Mouse (Mus musculus) embryonic facial prominence, embryonic 15.5 days (tissue): ENCODE data around the gene Alox8. TPM values are rescaled to one million over a fixed set of nuclear protein-coding genes. Genes with fewer than 3 reads are reported as not detected.

ENCODE experiments used
- ATAC-seq: fragments of 200-750 bp; cut with Nextera tagmentation; 2 replicates; pipeline ENCODE4 v1.8.0; 2017; ENCODE audit warnings: low read depth, moderate TSS enrichment; ENCODE audit not compliant: insufficient number of reproducible peaks, low FRiP score, low TSS enrichment
- H3K27ac ChIP-seq: fragments of 300-500 bp; sonication (generic); replicated peaks from 2 replicates; pipeline ENCODE4 v1.5.1; 2015; ENCODE audit warnings: mild to moderate bottlenecking, inconsistent platforms
- H3K27me3 ChIP-seq: fragments of 300-500 bp; sonication (generic); 2 replicates; pipeline ENCODE4 v1.6.1; 2015; ENCODE audit warnings: inconsistent platforms
- H3K36me3 ChIP-seq: fragments of 300-500 bp; sonication (generic); 2 replicates; pipeline ENCODE4 v1.6.1; 2015; ENCODE audit warnings: mild to moderate bottlenecking, inconsistent platforms
- H3K4me1 ChIP-seq: fragments of 300-500 bp; sonication (generic); 2 replicates; pipeline ENCODE4 v1.6.1; 2015; ENCODE audit warnings: inconsistent platforms
- H3K4me2 ChIP-seq: fragments of 300-500 bp; sonication (generic); replicated peaks from 2 replicates; pipeline ENCODE4 v1.6.1; 2015; ENCODE audit warnings: mild to moderate bottlenecking, inconsistent platforms
- H3K4me3 ChIP-seq: fragments of 300-500 bp; sonication (generic); replicated peaks from 2 replicates; pipeline ENCODE4 v1.5.1; 2015; ENCODE audit warnings: mild to moderate bottlenecking, inconsistent platforms
- H3K9ac ChIP-seq: fragments of 300-500 bp; sonication (generic); 2 replicates; pipeline ENCODE4 v1.6.1; 2015; ENCODE audit warnings: inconsistent platforms
- H3K9me3 ChIP-seq: fragments of 300-500 bp; sonication (generic); replicated peaks from 2 replicates; pipeline ENCODE4 v1.6.1; 2016; ENCODE audit warnings: inconsistent platforms
- WGBS: fragments of 180-500 bp; shearing (Covaris S2); methylation state at CpG from one replicate; pipeline ENCODE4 v1.1.7; 2015; 5-methylcytosine and 5-hydroxymethylcytosine counted together
- polyA plus RNA-seq: library from polyadenylated mRNA; unstranded; fragments of >200 nt; fragmentation: Nextera tagmentation; extraction: Ambion mirVana; gene quantifications from 2 replicates; pipeline ENCODE4 v1.2.1, GENCODE M21; 2015

Alox8 gene
- polyA plus RNA-seq, result 0.27 and 0.88 TPM in 2 replicates

DNA sequence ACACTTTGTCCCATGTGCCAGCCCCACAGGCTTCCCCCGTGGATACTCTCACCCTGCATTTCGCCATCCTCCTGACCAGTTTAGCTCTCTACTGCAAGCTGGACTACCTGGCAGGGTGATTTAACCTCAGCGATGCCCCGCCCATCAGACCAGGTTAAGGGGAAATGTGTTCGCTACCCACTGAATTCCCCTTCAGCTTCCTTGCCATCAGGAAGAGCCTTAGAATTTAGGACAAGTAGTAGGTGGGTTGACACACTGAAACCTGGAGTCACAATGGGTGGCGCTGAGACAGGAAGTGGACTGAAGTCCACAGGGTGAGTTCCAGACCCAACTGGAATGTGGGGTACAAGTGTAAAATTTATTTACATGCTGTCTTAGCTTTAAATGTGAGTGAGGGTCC is at the start of gene Alox8:
Gene Alox8, minus strand, starts transcription at position 101 of the 400 bp plus-strand sequence.
- peak within 1 kb of the TSS; percentile 63 for H3K4me2 ChIP-seq
- peaks cover 14% of the 10 kb centered on the region for H3K4me1 ChIP-seq
- no peaks in the 10 kb centered on the region for H3K36me3 ChIP-seq
- H3K9ac ChIP-seq, result peak within 1 kb of the TSS; percentile 24; the same call in 1 of the 2 replicates
- no peaks in the 10 kb centered on the region for H3K9me3 ChIP-seq
- H3K27me3 ChIP-seq, result peaks cover 24% of the 10 kb centered on the region
- ATAC-seq, result no peak
- no peak within 1 kb of the TSS for H3K27ac ChIP-seq
- WGBS, result 26% methylated on average over 6 of the region's 6 CpGs
- H3K4me3 ChIP-seq, result peak within 1 kb of the TSS; percentile 35

GRCm38 (mm10) chr11:69245643-69246042 is 48.0 kb upstream of the Alox8 start:
- no peaks in the 10 kb centered on the region for H3K27me3 ChIP-seq
- H3K4me3 ChIP-seq, result peak overlapping the region; percentile 20
- ATAC-seq, result 0 out of 2 replicates have a peak, but pooled peaks have one; percentile 34
- H3K9me3 ChIP-seq, result no peaks in the 10 kb centered on the region
- 2% methylated on average over 2 of the region's 2 CpGs for WGBS
- H3K4me1 ChIP-seq, result peaks cover 20% of the 10 kb centered on the region
- no peak overlapping the region for H3K9ac ChIP-seq
- H3K4me2 ChIP-seq, result peak overlapping the region; percentile 41
- H3K36me3 ChIP-seq, result no peaks in the 10 kb centered on the region
- H3K27ac ChIP-seq, result peak overlapping the region; percentile 75

DNA sequence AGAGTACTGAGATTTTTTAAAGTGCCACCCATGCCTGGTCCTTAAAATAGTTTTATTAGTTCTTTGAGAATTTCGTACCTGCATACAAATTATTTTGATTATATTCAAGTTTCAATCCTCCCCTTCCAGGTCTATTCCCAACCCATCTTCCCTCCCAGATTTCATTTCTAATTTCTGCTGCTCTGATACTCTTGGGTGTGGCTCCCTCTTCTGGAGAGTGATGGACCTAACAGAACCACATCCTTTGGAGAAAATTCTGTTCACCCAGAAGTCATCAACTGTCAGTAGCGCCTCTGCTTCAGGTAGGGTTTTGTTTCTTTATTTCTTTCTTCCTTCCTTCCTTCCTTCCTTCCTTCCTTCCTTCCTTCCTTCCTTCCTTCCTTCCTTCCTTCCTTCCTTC is 47.3 kb upstream of the Alox8 start:
- no peak overlapping the region for H3K9ac ChIP-seq
- H3K4me2 ChIP-seq, result peak overlapping the region; percentile 41; the same call in 1 of the 2 replicates
- 18% methylated on average over 2 of the region's 2 CpGs for WGBS
- H3K36me3 ChIP-seq, result no peaks in the 10 kb centered on the region
- H3K4me3 ChIP-seq, result no peak overlapping the region
- H3K27me3 ChIP-seq, result no peaks in the 10 kb centered on the region
- no peaks in the 10 kb centered on the region for H3K9me3 ChIP-seq
- H3K27ac ChIP-seq, result no peak overlapping the region
- peaks cover 20% of the 10 kb centered on the region for H3K4me1 ChIP-seq
- ATAC-seq, result no peak

- H3K9ac ChIP-seq, result peak within 1 kb of the TSS; percentile 41
- no peak for ATAC-seq
- H3K4me2 ChIP-seq, result peak within 1 kb of the TSS; percentile 72
- peaks cover 22% of the 10 kb centered on the region for H3K4me1 ChIP-seq
- no peaks in the 10 kb centered on the region for H3K36me3 ChIP-seq
- WGBS, result 20% methylated on average over 13 of the region's 13 CpGs
- peaks cover 28% of the 10 kb centered on the region for H3K27me3 ChIP-seq
- H3K4me3 ChIP-seq, result peak within 1 kb of the TSS; percentile 46
- H3K27ac ChIP-seq, result peak within 1 kb of the TSS; percentile 80
- no peaks in the 10 kb centered on the region for H3K9me3 ChIP-seq
Measured at GRCm38 (mm10) chr11:69236926-69237260, 39.2 kb upstream of the Alox8 start, which contains the start of gene Gucy2e. Gene Gucy2e, minus strand, starts transcription at chr11:69237036.

DNA sequence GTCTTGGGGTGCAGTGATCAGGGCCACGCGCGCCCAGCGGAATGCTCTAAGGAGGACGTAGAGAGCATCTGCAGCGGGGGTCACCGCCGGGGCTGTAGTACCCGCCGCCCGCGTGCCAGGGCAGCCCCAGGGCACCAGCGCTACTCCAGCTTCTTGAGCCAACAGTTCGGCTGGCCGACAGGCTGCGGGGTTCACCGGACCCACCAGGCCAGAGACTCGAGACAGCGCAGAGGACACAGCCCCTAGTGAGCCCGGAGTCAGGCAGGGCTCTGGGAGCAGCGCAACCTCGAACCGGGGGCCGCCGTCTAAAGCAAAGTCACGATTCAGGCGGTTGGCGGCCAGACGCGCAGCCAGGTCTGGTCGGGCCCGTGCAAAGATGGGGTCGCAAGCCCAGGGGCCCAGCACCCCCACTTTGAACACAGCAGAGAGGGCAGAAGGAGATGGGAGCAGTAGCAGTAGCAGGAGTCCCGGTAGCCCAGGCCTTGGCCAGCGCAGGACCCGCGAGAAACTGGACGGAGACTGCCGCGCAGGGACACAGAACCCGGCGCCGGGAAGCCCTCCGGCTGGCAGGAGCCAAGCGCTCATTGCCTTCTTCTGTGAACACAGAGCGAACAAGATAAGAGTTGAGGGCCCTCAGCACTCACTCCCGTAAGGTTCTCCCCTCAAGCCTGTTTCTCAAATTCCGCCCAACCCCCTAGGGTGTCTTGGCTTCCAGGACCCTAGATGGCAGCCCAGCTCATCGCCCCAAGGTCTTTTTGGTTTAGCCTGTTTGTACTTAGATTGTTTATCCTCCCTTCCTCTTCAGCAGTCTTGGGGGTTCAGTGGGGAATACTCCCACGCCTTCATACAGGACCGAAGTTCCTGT is 38.6 kb upstream of the Alox8 start:
- peak; percentile 31; the same call in 1 of the 2 replicates for ATAC-seq
- 5% methylated on average over 51 of the region's 51 CpGs for WGBS
- peak overlapping the region; percentile 80 for H3K27ac ChIP-seq

GRCm38 (mm10) chr11:69235285-69236060 is 37.8 kb upstream of the Alox8 start:
- Histone ChIP-seq H3K4me1 (peaks cover 22% of the 10 kb centered on the region), H3K4me2 (peak overlapping the region; percentile 72), H3K36me3 (no peaks in the 10 kb centered on the region), H3K9ac (peak overlapping the region; percentile 41), H3K9me3 (no peaks in the 10 kb centered on the region), H3K27ac (peak overlapping the region; percentile 80), H3K4me3 (peak overlapping the region; percentile 46), H3K27me3 (peaks cover 28% of the 10 kb centered on the region)
- peak; percentile 88 for ATAC-seq
- WGBS, result 3% methylated on average over 33 of the region's 33 CpGs

More for the DNA sequence above, 38.6 kb upstream of the Alox8 start:
- Histone ChIP-seq H3K4me1 (peaks cover 22% of the 10 kb centered on the region), H3K4me2 (peak overlapping the region; percentile 72), H3K36me3 (no peaks in the 10 kb centered on the region), H3K27me3 (peaks cover 28% of the 10 kb centered on the region), H3K9me3 (no peaks in the 10 kb centered on the region), H3K4me3 (peak overlapping the region; percentile 46), H3K9ac (peak overlapping the region; percentile 41)

DNA sequence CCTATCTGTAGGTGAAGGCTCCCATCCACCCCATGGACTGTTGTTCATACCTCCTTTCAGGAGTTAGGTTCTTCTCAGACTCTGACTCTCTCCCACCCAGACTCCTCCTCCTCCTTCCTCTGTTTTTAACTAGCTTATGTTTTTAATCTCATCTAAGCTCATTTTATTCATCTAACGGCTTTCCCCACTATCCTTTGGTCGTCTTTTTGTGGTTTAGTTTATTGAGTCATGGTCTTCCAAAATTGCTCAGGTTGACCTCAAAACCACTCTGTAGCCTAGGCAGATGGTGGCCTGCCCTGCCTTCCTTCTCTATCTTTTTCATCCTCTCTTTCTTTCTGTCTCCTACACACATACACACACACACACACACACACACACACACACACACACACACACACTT is 35.5 kb upstream of the Alox8 start:
- Histone ChIP-seq H3K9ac (no peak overlapping the region), H3K27me3 (peaks cover 26% of the 10 kb centered on the region), H3K4me2 (no peak overlapping the region), H3K4me1 (peaks cover 22% of the 10 kb centered on the region), H3K27ac (no peak overlapping the region), H3K9me3 (no peaks in the 10 kb centered on the region), H3K36me3 (no peaks in the 10 kb centered on the region), H3K4me3 (no peak overlapping the region)
- ATAC-seq, result no peak
- WGBS, result 27% methylated on average over 2 of the region's 2 CpGs

- H3K4me1 ChIP-seq, result peaks cover 13% of the 10 kb centered on the region
- no peak overlapping the region for H3K27ac ChIP-seq
- no peak overlapping the region for H3K4me2 ChIP-seq
- peaks cover 5% of the 10 kb centered on the region; the same call in 1 of the 2 replicates for H3K27me3 ChIP-seq
- H3K9ac ChIP-seq, result no peak overlapping the region
- H3K4me3 ChIP-seq, result no peak overlapping the region
- WGBS, result 67% methylated on average over 4 of the region's 4 CpGs
- no peaks in the 10 kb centered on the region for H3K36me3 ChIP-seq
- H3K9me3 ChIP-seq, result no peaks in the 10 kb centered on the region
- no peak for ATAC-seq
Measured at GRCm38 (mm10) chr11:69230420-69230819, 32.8 kb upstream of the Alox8 start.

DNA sequence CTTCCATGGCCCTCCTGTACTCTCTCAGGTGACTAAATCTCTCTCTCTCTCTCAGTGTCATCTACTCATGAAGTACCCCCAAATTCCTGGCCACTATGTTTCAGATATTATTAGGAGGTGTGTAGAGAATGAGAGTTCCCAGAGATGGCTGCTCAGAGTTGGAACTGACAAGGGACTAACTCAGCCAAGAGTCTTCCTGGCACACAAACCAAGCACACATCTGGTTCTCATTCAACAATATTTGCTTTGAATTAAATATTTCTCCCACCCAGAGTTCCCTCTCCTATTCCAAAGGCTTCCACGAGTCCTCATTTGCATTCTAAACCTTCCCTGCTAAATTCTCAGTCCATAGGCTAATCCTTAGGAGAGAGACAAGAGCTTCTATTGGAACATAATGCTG is 28.1 kb upstream of the Alox8 start:
- H3K27ac ChIP-seq, result peak overlapping the region; percentile 79; the same call in 1 of the 2 replicates
- H3K27me3 ChIP-seq, result no peaks in the 10 kb centered on the region
- no peak overlapping the region for H3K4me2 ChIP-seq
- no peaks in the 10 kb centered on the region for H3K9me3 ChIP-seq
- no peak overlapping the region for H3K9ac ChIP-seq
- WGBS, result 48% methylated on average over 1 of the region's 1 CpGs
- H3K4me1 ChIP-seq, result 0 out of 2 replicates have a peak, but pooled peaks cover 6% of the 10 kb centered on the region
- peak; percentile 58; the same call in 1 of the 2 replicates for ATAC-seq
- H3K4me3 ChIP-seq, result no peak overlapping the region
- no peaks in the 10 kb centered on the region for H3K36me3 ChIP-seq

- Histone ChIP-seq H3K27ac (no peak overlapping the region), H3K4me2 (no peak overlapping the region), H3K9me3 (no peaks in the 10 kb centered on the region), H3K9ac (no peak overlapping the region), H3K36me3 (no peaks in the 10 kb centered on the region), H3K27me3 (no peaks in the 10 kb centered on the region), H3K4me3 (no peak overlapping the region), H3K4me1 (0 out of 2 replicates have a peak, but pooled peaks cover 6% of the 10 kb centered on the region)
- ATAC-seq, result no peak
- 79% methylated on average over 4 of the region's 4 CpGs for WGBS
Measured at GRCm38 (mm10) chr11:69223101-69223500, 25.5 kb upstream of the Alox8 start.

DNA sequence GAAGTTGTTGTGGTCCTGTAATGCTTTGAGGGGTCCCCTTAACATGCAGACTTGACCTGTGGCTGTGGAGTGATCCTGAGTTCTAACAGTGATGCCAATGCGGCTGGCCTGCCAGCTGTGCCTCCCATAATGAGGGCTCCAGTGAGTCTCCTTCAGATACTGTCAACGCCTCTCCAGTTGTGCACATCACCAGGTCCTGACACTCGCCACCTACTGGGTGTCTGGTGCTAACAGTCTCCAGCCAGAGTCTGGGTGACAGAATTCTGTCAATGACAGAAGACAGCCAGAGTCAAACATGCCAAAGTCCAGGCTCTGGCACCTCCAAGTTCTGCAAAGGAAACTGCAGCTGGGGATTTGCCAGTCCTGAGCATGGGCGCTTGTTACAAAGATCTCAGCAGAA is 23.4 kb upstream of the Alox8 start:
- H3K9ac ChIP-seq, result no peak overlapping the region
- H3K9me3 ChIP-seq, result no peaks in the 10 kb centered on the region
- 0 out of 2 replicates have a peak, but pooled peaks cover 2% of the 10 kb centered on the region for H3K4me1 ChIP-seq
- H3K4me2 ChIP-seq, result no peak overlapping the region
- no peak overlapping the region for H3K27ac ChIP-seq
- WGBS, result 68% methylated on average over 4 of the region's 4 CpGs
- H3K36me3 ChIP-seq, result no peaks in the 10 kb centered on the region
- no peak for ATAC-seq
- no peaks in the 10 kb centered on the region for H3K27me3 ChIP-seq
- H3K4me3 ChIP-seq, result no peak overlapping the region
